ENCODE assay signal across 9 mouse cellular contexts in genomic region chr7:80074921-80075441, GRCm38 (mm10). TPM values are rescaled to one million over a fixed set of nuclear protein-coding genes. Genes with fewer than 3 reads are reported as not detected.
A peak's percentile ranks its signal among the peaks of the same experiment; 100 is the strongest.
DNase-seq lines count a peak whose midpoint lies in the region; ATAC-seq and TF ChIP-seq lines count a peak whose summit lies in the region.
"Had no signal": no experiment of that assay in that cellular context is flagged by ENCODE, and none has a peak within 500 bp of the region (broad histone marks: within the 10 kb centered on the region; RNA-seq: fewer than 3 reads in every experiment).

No protein-coding gene starts in this region.

- no peaks in the 10 kb centered on the region for H3K27me3 ChIP-seq in forebrain, embryonic 11.5 days (ENCODE audit: control insufficient read depth, insufficient read depth, low read length)
- H3K27me3 ChIP-seq in forebrain, postnatal 0 days (ENCODE audit: insufficient read depth, low read length): no peaks in the 10 kb centered on the region
- no peaks in the 10 kb centered on the region for H3K27me3 ChIP-seq in heart, embryonic 13.5 days (replicated peaks)
- no peaks in the 10 kb centered on the region for H3K27me3 ChIP-seq in limb, embryonic 10.5 days (ENCODE audit: low read depth, poor library complexity, severe bottlenecking)
- H3K27me3 ChIP-seq: hindbrain, embryonic 15.5 days had no signal

- peak overlapping the region; percentile 50; the same call in 1 of the 2 replicates for H3K9ac ChIP-seq in forebrain, embryonic 11.5 days (ENCODE audit: low read length)
- H3K9ac ChIP-seq in forebrain, postnatal 0 days: no peak overlapping the region
- peak overlapping the region; percentile 66 for H3K9ac ChIP-seq in heart, embryonic 13.5 days
- H3K9ac ChIP-seq: hindbrain, embryonic 15.5 days had no signal

- peaks cover 49% of the 10 kb centered on the region for H3K4me1 ChIP-seq in forebrain, embryonic 11.5 days (replicated peaks; ENCODE audit: control insufficient read depth, insufficient read depth, low read length)
- peaks cover 26% of the 10 kb centered on the region for H3K4me1 ChIP-seq in forebrain, postnatal 0 days (ENCODE audit: insufficient read depth)
- H3K4me1 ChIP-seq in brown adipose tissue, adult 24 weeks (ENCODE audit: control insufficient read depth, insufficient read depth, insufficient read length, low read length): peaks cover 60% of the 10 kb centered on the region
- peaks cover 86% of the 10 kb centered on the region for H3K4me1 ChIP-seq in heart, embryonic 13.5 days
- peaks cover 80% of the 10 kb centered on the region for H3K4me1 ChIP-seq in limb, embryonic 10.5 days

- no peaks in the 10 kb centered on the region for H3K36me3 ChIP-seq in forebrain, embryonic 11.5 days (ENCODE audit: control insufficient read depth, insufficient read depth, low read length)
- no peaks in the 10 kb centered on the region for H3K36me3 ChIP-seq in forebrain, postnatal 0 days (ENCODE audit: insufficient read depth)
- H3K36me3 ChIP-seq in heart, embryonic 13.5 days: no peaks in the 10 kb centered on the region
- no peaks in the 10 kb centered on the region for H3K36me3 ChIP-seq in limb, embryonic 10.5 days
- H3K36me3 ChIP-seq: hindbrain, embryonic 15.5 days had no signal

- H3K27ac ChIP-seq in forebrain, embryonic 11.5 days (ENCODE audit: low read depth, low read length): peak overlapping the region; percentile 88
- H3K27ac ChIP-seq in forebrain, postnatal 0 days (ENCODE audit: low read depth, low read length): no peak overlapping the region
- peak overlapping the region; percentile 55 for H3K27ac ChIP-seq in brown adipose tissue, adult 24 weeks (replicated peaks; ENCODE audit: low read depth, low read length)
- H3K27ac ChIP-seq in heart, embryonic 13.5 days (replicated peaks): peak overlapping the region; percentile 69
- peak overlapping the region; percentile 69 for H3K27ac ChIP-seq in limb, embryonic 10.5 days

- TF ChIP-seq CTCF in forebrain, postnatal 0 days (IDR thresholded peaks at IDR 0.05; ENCODE audit: low read depth): no peak

- no peak overlapping the region for H3K4me3 ChIP-seq in forebrain, embryonic 11.5 days (ENCODE audit: low read depth, low read length)
- no peak overlapping the region for H3K4me3 ChIP-seq in forebrain, postnatal 0 days (ENCODE audit: low read depth, low read length)
- no peak overlapping the region for H3K4me3 ChIP-seq in brown adipose tissue, adult 24 weeks (ENCODE audit: insufficient read depth, low read depth, low read length)
- H3K4me3 ChIP-seq in heart, embryonic 13.5 days: no peak overlapping the region
- H3K4me3 ChIP-seq in limb, embryonic 10.5 days: no peak overlapping the region
- H3K4me3 ChIP-seq: hindbrain, embryonic 15.5 days had no signal

- WGBS in forebrain, embryonic 11.5 days: 30% methylated on average over 5 of the region's 5 CpGs
- 42% methylated on average over 5 of the region's 5 CpGs for WGBS in forebrain, postnatal 0 days
- WGBS in heart, embryonic 13.5 days: 31% methylated on average over 5 of the region's 5 CpGs
- 46% methylated on average over 5 of the region's 5 CpGs for WGBS in limb, embryonic 10.5 days

- peak; percentile 56 for DNase-seq in forebrain, embryonic 11.5 days (ENCODE audit: low spot score)
- no peak for DNase-seq in forebrain, postnatal 0 days
- DNase-seq in limb, embryonic 10.5 days (ENCODE audit: low spot score): no peak
- no peak for DNase-seq in yolk sac, embryonic 10.5 days (ENCODE audit: low spot score)
- DNase-seq in testis, postnatal 10 days (ENCODE audit: low spot score): no peak

- no peaks in the 10 kb centered on the region for H3K9me3 ChIP-seq in forebrain, embryonic 11.5 days (ENCODE audit: control insufficient read depth, low read length)
- no peaks in the 10 kb centered on the region for H3K9me3 ChIP-seq in forebrain, postnatal 0 days (ENCODE audit: low read length)
- H3K9me3 ChIP-seq in heart, embryonic 13.5 days: no peaks in the 10 kb centered on the region
- H3K9me3 ChIP-seq in limb, embryonic 10.5 days (replicated peaks): no peaks in the 10 kb centered on the region
- H3K9me3 ChIP-seq: hindbrain, embryonic 15.5 days had no signal

- H3K4me2 ChIP-seq in forebrain, embryonic 11.5 days (ENCODE audit: low read depth, low read length, severe bottlenecking): no peak overlapping the region
- H3K4me2 ChIP-seq in forebrain, postnatal 0 days (ENCODE audit: low read depth): no peak overlapping the region
- no peak overlapping the region for H3K4me2 ChIP-seq in heart, embryonic 13.5 days
- H3K4me2 ChIP-seq: hindbrain, embryonic 15.5 days had no signal

- no peak for ATAC-seq in forebrain, embryonic 11.5 days (replicated peaks; ENCODE audit: low FRiP score)
- no peak for ATAC-seq in forebrain, postnatal 0 days
- no peak for ATAC-seq in heart, embryonic 13.5 days (ENCODE audit: extremely low read depth, insufficient number of reproducible peaks, low FRiP score, low TSS enrichment)
- peak; percentile 91 for ATAC-seq in megakaryocyte-erythroid progenitor cell, adult 5-6 weeks (replicated peaks; ENCODE audit: low FRiP score, low TSS enrichment, poor library complexity, severe bottlenecking)

RNA-seq across cellular contexts. Expression of gene Idh2, which starts 40.2 kb away (rescaled TPM):
- 403 and 425 TPM in 2 replicates for polyA plus RNA-seq in forebrain, embryonic 11.5 days (2014; fragmentation: Nextera tagmentation; extraction: Ambion mirVana)
- total RNA-seq in forebrain, postnatal 0 days (2014; rRNA removed): 143 and 145 TPM in 2 replicates
- polyA plus RNA-seq in forebrain, postnatal 0 days (2015; fragmentation: Nextera tagmentation; extraction: Ambion mirVana): 110 and 128 TPM in 2 replicates
- polyA plus RNA-seq in brown adipose tissue, adult 24 weeks (2012; ENCODE audit: insufficient read depth, insufficient read length, missing spikeins): 310 and 421 TPM in 2 replicates
- polyA plus RNA-seq in heart, embryonic 13.5 days (2015; fragmentation: Nextera tagmentation; extraction: Ambion mirVana): 1,911 and 2,152 TPM in 2 replicates
- 533 and 582 TPM in 2 replicates for polyA plus RNA-seq in limb, embryonic 10.5 days (2016; fragmentation: Nextera tagmentation; extraction: Ambion mirVana)
- 80.7 and 102 TPM in 2 replicates for total RNA-seq in megakaryocyte-erythroid progenitor cell, adult 5-6 weeks (2014; fragmentation: Nextera tagmentation)
- 117 and 132 TPM in 2 replicates for total RNA-seq in megakaryocyte-erythroid progenitor cell, adult 5-6 weeks (2017)

RNA-seq across cellular contexts. Expression of gene Zfp710, which starts 50.4 kb away (rescaled TPM):
- polyA plus RNA-seq in forebrain, embryonic 11.5 days (2014; fragmentation: Nextera tagmentation; extraction: Ambion mirVana): 27.9 and 33.0 TPM in 2 replicates
- total RNA-seq in forebrain, postnatal 0 days (2014; rRNA removed): 22.5 and 30.6 TPM in 2 replicates
- polyA plus RNA-seq in forebrain, postnatal 0 days (2015; fragmentation: Nextera tagmentation; extraction: Ambion mirVana): 9.6 and 12.3 TPM in 2 replicates
- 6.4 and 7.7 TPM in 2 replicates for polyA plus RNA-seq in brown adipose tissue, adult 24 weeks (2012; ENCODE audit: insufficient read depth, insufficient read length, missing spikeins)
- 11.6 and 12.1 TPM in 2 replicates for polyA plus RNA-seq in heart, embryonic 13.5 days (2015; fragmentation: Nextera tagmentation; extraction: Ambion mirVana)
- polyA plus RNA-seq in limb, embryonic 10.5 days (2016; fragmentation: Nextera tagmentation; extraction: Ambion mirVana): 19.4 and 19.7 TPM in 2 replicates
- total RNA-seq in megakaryocyte-erythroid progenitor cell, adult 5-6 weeks (2014; fragmentation: Nextera tagmentation): 7.1 and 9.0 TPM in 2 replicates
- 6.2 and 10.3 TPM in 2 replicates for total RNA-seq in megakaryocyte-erythroid progenitor cell, adult 5-6 weeks (2017)
